Mouse (Mus musculus) lung, embryonic 14.5 days (tissue): ENCODE results near the gene Aldh1l1. TPM values are rescaled to one million over a fixed set of nuclear protein-coding genes. Genes with fewer than 3 reads are reported as not detected.

Experiments
- ATAC-seq: fragments of 200-750 bp; cut with Nextera tagmentation; 2 replicates; pipeline ENCODE4 v1.8.0; 2017; ENCODE audit warnings: mild to moderate bottlenecking, moderate TSS enrichment, moderate library complexity; ENCODE audit not compliant: insufficient read depth
- DNase-seq: peaks from one replicate; pipeline ENCODE4 v3.0.0-alpha.2; 2015
- H3K27ac ChIP-seq: fragments of 300-500 bp; sonication (generic); 2 replicates; pipeline ENCODE4 v1.5.1; 2014; ENCODE audit warnings: low read depth, mild to moderate bottlenecking, moderate library complexity
- H3K27me3 ChIP-seq: fragments of 300-500 bp; sonication (generic); 2 replicates; pipeline ENCODE4 v1.6.1; 2014; ENCODE audit warnings: low read length, control low read depth; ENCODE audit not compliant: insufficient read depth
- H3K36me3 ChIP-seq: fragments of 300-500 bp; sonication (generic); 2 replicates; pipeline ENCODE4 v1.6.1; 2014; ENCODE audit warnings: control low read depth; ENCODE audit not compliant: insufficient read depth
- H3K4me1 ChIP-seq: fragments of 300-500 bp; sonication (generic); 2 replicates; pipeline ENCODE4 v1.6.1; 2014; ENCODE audit warnings: antibody characterized with exemption, control low read depth; ENCODE audit not compliant: insufficient read depth
- H3K4me2 ChIP-seq: fragments of 300-500 bp; sonication (generic); 2 replicates; pipeline ENCODE4 v1.6.1; 2014; ENCODE audit warnings: mild to moderate bottlenecking
- H3K4me3 ChIP-seq: fragments of 300-500 bp; sonication (generic); 2 replicates; pipeline ENCODE4 v1.5.1; 2014; ENCODE audit warnings: low read depth, low read length
- H3K9ac ChIP-seq: fragments of 300-500 bp; sonication (generic); 2 replicates; pipeline ENCODE4 v1.6.1; 2014
- H3K9me3 ChIP-seq: fragments of 300-500 bp; sonication (generic); 2 replicates; pipeline ENCODE4 v1.6.1; 2016; ENCODE audit warnings: low read depth, low read length, control low read depth
- CTCF ChIP-seq: IDR thresholded peaks from 2 replicates; pipeline ENCODE4 v1.5.1; 2016; ENCODE audit warnings: antibody characterized with exemption, low read depth
- WGBS: fragments of 180-500 bp; shearing (Covaris S2); extraction: QIAGEN DNeasy Blood & Tissue Kit; methylation state at CpG from one replicate; pipeline ENCODE4 v1.1.7; 2014; 5-methylcytosine and 5-hydroxymethylcytosine counted together
- polyA plus RNA-seq: library from polyadenylated mRNA; unstranded; fragments of >200 nt; fragmentation: Nextera tagmentation; extraction: Ambion mirVana; gene quantifications from 2 replicates; pipeline ENCODE4 v1.2.1, GENCODE M21; 2014

Gene Aldh1l1
- polyA plus RNA-seq, 1 experiment from 2014 or later: 0.74 TPM

GRCm38 (mm10) chr6:90557829-90558693 is 71.8 kb downstream of the Aldh1l1 start:
- TF ChIP-seq CTCF: no peak
- Histone ChIP-seq H3K36me3 (no peaks in the 10 kb centered on the region), H3K27ac (no peak overlapping the region), H3K9ac (no peak overlapping the region), H3K27me3 (no peaks in the 10 kb centered on the region), H3K4me2 (no peak overlapping the region), H3K4me1 (no peaks in the 10 kb centered on the region), H3K9me3 (no peaks in the 10 kb centered on the region), H3K4me3 (no peak overlapping the region)
- DNase-seq (no peak), ATAC-seq (no peak)
- WGBS: 63% methylated on average over 6 of the region's 6 CpGs

GRCm38 (mm10) chr6:90560390-90561058 is 74.3 kb downstream of the Aldh1l1 start:
- no peak for TF ChIP-seq CTCF
- WGBS: 58% methylated on average over 3 of the region's 3 CpGs

GRCm38 (mm10) chr6:90561234-90561781 is 75.1 kb downstream of the Aldh1l1 start:
- H3K4me3 ChIP-seq: no peak overlapping the region
- no peak overlapping the region for H3K27ac ChIP-seq
- TF ChIP-seq CTCF: peak; percentile 40
- no peak overlapping the region for H3K9ac ChIP-seq
- H3K4me2 ChIP-seq: no peak overlapping the region
- H3K36me3 ChIP-seq: no peaks in the 10 kb centered on the region
- WGBS: 23% methylated on average over 2 of the region's 2 CpGs
- ATAC-seq (peak; percentile 41; the same call in 1 of the 2 replicates), DNase-seq (peak; percentile 14)
- H3K9me3 ChIP-seq: no peaks in the 10 kb centered on the region
- no peaks in the 10 kb centered on the region for H3K4me1 ChIP-seq
- no peaks in the 10 kb centered on the region for H3K27me3 ChIP-seq

More at GRCm38 (mm10) chr6:90560390-90561058, 74.3 kb downstream of the Aldh1l1 start:
- Histone ChIP-seq H3K4me3 (no peak overlapping the region), H3K9ac (no peak overlapping the region), H3K4me1 (no peaks in the 10 kb centered on the region), H3K27me3 (no peaks in the 10 kb centered on the region), H3K9me3 (no peaks in the 10 kb centered on the region), H3K4me2 (no peak overlapping the region), H3K27ac (no peak overlapping the region), H3K36me3 (no peaks in the 10 kb centered on the region)
- DNase-seq: no peak
- no peak for ATAC-seq

- ATAC-seq: no peak
- H3K36me3 ChIP-seq: no peaks in the 10 kb centered on the region
- no peak overlapping the region for H3K9ac ChIP-seq
- DNase-seq: no peak
- TF ChIP-seq CTCF: no peak
- 63% methylated on average over 9 of the region's 9 CpGs for WGBS
- H3K4me1 ChIP-seq: no peaks in the 10 kb centered on the region
- no peak overlapping the region for H3K4me3 ChIP-seq
- no peak overlapping the region for H3K27ac ChIP-seq
- no peak overlapping the region for H3K4me2 ChIP-seq
- no peaks in the 10 kb centered on the region for H3K27me3 ChIP-seq
- no peaks in the 10 kb centered on the region for H3K9me3 ChIP-seq
Observed at GRCm38 (mm10) chr6:90564240-90564639, 78.0 kb downstream of the Aldh1l1 start.

- no peak for DNase-seq
- Histone ChIP-seq H3K9ac (no peak overlapping the region), H3K27ac (no peak overlapping the region), H3K4me1 (no peaks in the 10 kb centered on the region), H3K27me3 (no peaks in the 10 kb centered on the region), H3K9me3 (no peaks in the 10 kb centered on the region), H3K4me3 (no peak overlapping the region), H3K4me2 (no peak overlapping the region), H3K36me3 (no peaks in the 10 kb centered on the region)
- TF ChIP-seq CTCF: no peak
- no peak for ATAC-seq
- WGBS: 44% methylated on average over 13 of the region's 13 CpGs
Observed at GRCm38 (mm10) chr6:90565357-90566215, 79.4 kb downstream of the Aldh1l1 start.

- 83% methylated on average over 3 of the region's 3 CpGs for WGBS
- H3K4me1 ChIP-seq: no peaks in the 10 kb centered on the region
- TF ChIP-seq CTCF: no peak
- no peak overlapping the region for H3K4me2 ChIP-seq
- no peaks in the 10 kb centered on the region for H3K36me3 ChIP-seq
- H3K9me3 ChIP-seq: no peaks in the 10 kb centered on the region
- no peak overlapping the region for H3K4me3 ChIP-seq
- H3K27me3 ChIP-seq: no peaks in the 10 kb centered on the region
- H3K27ac ChIP-seq: no peak overlapping the region
- DNase-seq: no peak
- no peak for ATAC-seq
- no peak overlapping the region for H3K9ac ChIP-seq
Observed at GRCm38 (mm10) chr6:90567486-90567885, 81.3 kb downstream of the Aldh1l1 start.
